Mouse (Mus musculus) stomach, postnatal 0 days (tissue): ENCODE measurements around the gene Nicn1. TPM values are rescaled to one million over a fixed set of nuclear protein-coding genes. Genes with fewer than 3 reads are reported as not detected.

Experiments used
- ATAC-seq: fragments of 200-750 bp; cut with Nextera tagmentation; 2 replicates; pipeline ENCODE4 v1.8.0; 2017; ENCODE audit not compliant: low FRiP score, low TSS enrichment
- DNase-seq: peaks from one replicate; pipeline ENCODE4 v3.0.0-alpha.2; 2016; ENCODE audit warnings: low spot score
- H3K27ac ChIP-seq: fragments of 300-500 bp; sonication (generic); replicated peaks from 2 replicates; pipeline ENCODE4 v1.5.1; 2014; ENCODE audit warnings: mild to moderate bottlenecking, control low read depth
- H3K27me3 ChIP-seq: fragments of 300-500 bp; sonication (generic); 2 replicates; pipeline ENCODE4 v1.6.1; 2014; ENCODE audit warnings: low read length; ENCODE audit not compliant: control insufficient read depth, insufficient read depth
- H3K36me3 ChIP-seq: fragments of 300-500 bp; sonication (generic); 2 replicates; pipeline ENCODE4 v1.6.1; 2014; ENCODE audit warnings: low read length, mixed read lengths; ENCODE audit not compliant: control insufficient read depth, insufficient read depth
- H3K4me1 ChIP-seq: fragments of 300-500 bp; sonication (generic); replicated peaks from 2 replicates; pipeline ENCODE4 v1.6.1; 2014; ENCODE audit warnings: antibody characterized with exemption; ENCODE audit not compliant: control insufficient read depth, insufficient read depth
- H3K4me2 ChIP-seq: fragments of 300-500 bp; sonication (generic); replicated peaks from 2 replicates; pipeline ENCODE4 v1.6.1; 2014; ENCODE audit warnings: low read depth, mild to moderate bottlenecking, control low read depth, moderate library complexity
- H3K4me3 ChIP-seq: fragments of 300-500 bp; sonication (generic); 2 replicates; pipeline ENCODE4 v1.5.1; 2014; ENCODE audit warnings: low read depth, low read length, control low read depth
- H3K9ac ChIP-seq: fragments of 300-500 bp; sonication (generic); 2 replicates; pipeline ENCODE4 v1.6.1; 2014; ENCODE audit warnings: mild to moderate bottlenecking, low read length, control low read depth, mixed read lengths
- H3K9me3 ChIP-seq: fragments of 300-500 bp; sonication (generic); 2 replicates; pipeline ENCODE4 v1.6.1; 2016; ENCODE audit warnings: low read length; ENCODE audit not compliant: control insufficient read depth
- CTCF ChIP-seq: IDR thresholded peaks from 2 replicates; pipeline ENCODE4 v1.5.1; 2016; ENCODE audit warnings: antibody characterized with exemption, low read depth, mild to moderate bottlenecking, moderate library complexity
- EP300 ChIP-seq: optimal IDR thresholded peaks from 2 replicates; pipeline ENCODE3; 2016; ENCODE audit warnings: antibody characterized with exemption
- WGBS: fragments of 180-500 bp; shearing (Covaris S2); extraction: QIAGEN DNeasy Blood & Tissue Kit; methylation state at CpG from one replicate; pipeline ENCODE4 v1.1.7; 2014; 5-methylcytosine and 5-hydroxymethylcytosine counted together
- polyA plus RNA-seq: library from polyadenylated mRNA; unstranded; fragments of >200 nt; fragmentation: Nextera tagmentation; extraction: Ambion mirVana; gene quantifications from 2 replicates; pipeline ENCODE4 v1.2.1, GENCODE M21; 2015

The Nicn1 gene
- polyA plus RNA-seq, 1 experiment from 2014 or later = 17.3 TPM

DNA sequence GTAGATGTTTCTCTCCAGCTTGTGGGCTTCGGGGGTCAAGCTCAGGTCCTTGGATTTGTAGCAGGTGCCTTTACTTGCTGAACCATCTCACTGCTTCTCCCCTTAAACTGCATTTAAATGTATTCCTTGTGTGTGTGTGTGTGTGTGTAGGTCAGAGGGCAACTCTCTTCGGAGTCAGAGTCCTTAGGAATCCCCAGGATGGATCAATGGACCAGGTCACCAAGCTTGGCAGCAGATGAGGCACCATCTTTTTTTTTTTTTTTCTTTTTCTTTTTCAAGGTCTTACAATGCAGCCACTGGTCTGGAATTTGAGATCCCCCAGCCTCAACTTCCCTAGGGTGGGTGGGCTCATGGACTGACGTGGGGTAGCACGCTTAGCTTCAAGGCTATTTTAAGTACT is 54.2 kb downstream of the Nicn1 start:
- H3K9ac ChIP-seq = no peak overlapping the region
- 0 out of 2 replicates have a peak, but pooled peaks cover 10% of the 10 kb centered on the region for H3K4me1 ChIP-seq
- WGBS = 86% methylated on average over 4 of the region's 4 CpGs
- H3K27me3 ChIP-seq = no peaks in the 10 kb centered on the region
- no peaks in the 10 kb centered on the region for H3K36me3 ChIP-seq
- DNase-seq (no peak), ATAC-seq (no peak)
- no peak overlapping the region for H3K4me3 ChIP-seq
- H3K27ac ChIP-seq = no peak overlapping the region
- no peak overlapping the region for H3K4me2 ChIP-seq
- no peaks in the 10 kb centered on the region for H3K9me3 ChIP-seq
- TF ChIP-seq EP300 = no peak
- no peak for TF ChIP-seq CTCF

Other genes starting within 250 kb of the Nicn1 start
- gene Gmppb, start 241.2 kb upstream of the Nicn1 start, polyA plus RNA-seq = 48.5 and 49.5 TPM in 2 replicates
- gene Amigo3, start 237.3 kb upstream of the Nicn1 start, polyA plus RNA-seq = 2.8 and 2.9 TPM in 2 replicates
- 4.4 and 4.8 TPM in 2 replicates for gene Mst1, start 210.0 kb upstream of the Nicn1 start, polyA plus RNA-seq
- gene Rnf123, start 207.1 kb upstream of the Nicn1 start, polyA plus RNA-seq = 13.8 and 15.7 TPM in 2 replicates
- gene Apeh, start 195.8 kb upstream of the Nicn1 start, polyA plus RNA-seq = 35.4 and 38.4 TPM in 2 replicates
- gene Bsn, start 100.0 kb upstream of the Nicn1 start, polyA plus RNA-seq = 1.6 and 2.0 TPM in 2 replicates
- 52.7 and 59.2 TPM in 2 replicates for gene Dag1, start 26.5 kb upstream of the Nicn1 start, polyA plus RNA-seq
- 10.5 and 11.6 TPM in 2 replicates for gene Amt, start 6.4 kb downstream of the Nicn1 start, polyA plus RNA-seq
- gene Rhoa, start 15.7 kb downstream of the Nicn1 start, polyA plus RNA-seq = 363 and 370 TPM in 2 replicates
- gene Tcta, start 15.7 kb downstream of the Nicn1 start, polyA plus RNA-seq = 58.2 and 61.4 TPM in 2 replicates
- gene Gpx1, start 48.5 kb downstream of the Nicn1 start, polyA plus RNA-seq = 1,072 and 1,116 TPM in 2 replicates
- gene Usp4, start 57.4 kb downstream of the Nicn1 start, polyA plus RNA-seq = 56.8 and 59.6 TPM in 2 replicates
- gene 1700102P08Rik, start 102.4 kb downstream of the Nicn1 start, polyA plus RNA-seq = 0.17 and 0.21 TPM in 2 replicates
- 0.39 and 0.41 TPM in 2 replicates for gene Ccdc36, start 138.1 kb downstream of the Nicn1 start, polyA plus RNA-seq
- not detected in 2 replicates for gene BC048562, start 146.1 kb downstream of the Nicn1 start, polyA plus RNA-seq
- gene Ccdc71, start 170.1 kb downstream of the Nicn1 start, polyA plus RNA-seq = 29.7 and 32.2 TPM in 2 replicates
- 37.2 and 46.7 TPM in 2 replicates for gene Klhdc8b, start 171.2 kb downstream of the Nicn1 start, polyA plus RNA-seq
- 19.2 and 21.8 TPM in 2 replicates for gene Lamb2, start 189.3 kb downstream of the Nicn1 start, polyA plus RNA-seq
- gene Usp19, start 200.2 kb downstream of the Nicn1 start, polyA plus RNA-seq = 22.2 and 22.7 TPM in 2 replicates
- 66.4 and 70.6 TPM in 2 replicates for gene Qars, start 217.3 kb downstream of the Nicn1 start, polyA plus RNA-seq
- gene Qrich1, start 226.4 kb downstream of the Nicn1 start, polyA plus RNA-seq = 47.7 and 50.5 TPM in 2 replicates